Mouse (Mus musculus) liver, embryonic 14.5 days (tissue): Measurements from ENCODE around the gene Plekha5.

Experiments
- CTCF ChIP-seq: IDR thresholded peaks from 2 replicates; pipeline ENCODE4 v1.5.1; 2016; ENCODE audit warnings: antibody characterized with exemption, low read depth, control low read depth
- EP300 ChIP-seq: IDR thresholded peaks from 2 replicates; pipeline ENCODE4 v1.6.1; 2016; ENCODE audit warnings: antibody characterized with exemption, low read depth

DNA sequence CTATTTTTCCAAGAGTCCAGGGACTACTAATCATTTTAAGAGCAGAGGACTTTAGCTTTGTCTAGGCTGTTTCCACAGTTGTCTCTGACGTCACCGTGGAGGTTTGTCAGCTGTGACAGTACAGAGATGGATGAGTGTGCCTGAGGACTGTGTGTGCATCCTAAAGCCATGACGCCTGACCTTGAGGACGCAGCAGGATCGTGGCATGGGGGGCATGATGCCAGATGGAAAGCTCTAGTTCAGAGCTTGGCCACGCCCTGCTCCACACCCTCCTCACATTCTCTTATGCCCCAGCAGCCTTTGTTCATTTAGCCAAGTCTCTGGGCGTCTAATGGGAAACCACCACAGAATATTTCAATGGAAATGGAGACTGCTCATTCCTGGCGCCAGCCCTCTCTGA, 111.7 kb downstream of the Plekha5 start:
- no peak for TF ChIP-seq EP300
- TF ChIP-seq CTCF, result no peak
